Mouse (Mus musculus): ENCODE results near the gene Vamp9.

DNA sequence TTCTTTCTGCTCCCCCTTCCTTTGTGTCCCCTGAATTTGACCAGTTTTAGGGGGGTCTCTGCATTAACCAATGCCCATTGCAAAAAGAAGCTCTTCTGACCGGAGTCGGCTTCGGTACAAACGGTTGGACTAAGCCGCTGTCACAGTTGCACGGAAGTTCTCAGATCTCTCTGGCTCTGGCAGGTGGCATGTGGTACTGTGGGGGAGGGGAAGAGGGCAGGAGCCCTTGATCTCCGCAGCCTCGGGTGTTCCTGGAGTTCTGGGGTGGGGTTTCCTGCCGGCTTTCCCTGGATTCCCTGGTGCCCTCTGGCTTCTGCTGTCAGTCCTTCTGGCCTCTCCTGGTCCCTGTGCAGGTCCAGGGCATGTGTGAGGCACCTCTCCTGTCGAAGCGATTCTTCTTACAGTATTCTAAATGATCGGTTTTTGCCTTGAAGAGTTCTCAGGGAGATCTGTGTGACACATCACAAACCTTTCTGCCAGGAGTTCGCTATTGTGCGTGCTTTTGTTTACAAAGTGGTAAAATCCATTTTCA lies 48.9 kb upstream of the Vamp9 start:
- TF ChIP-seq CTCF (IDR thresholded peaks at IDR 0.05; ENCODE audit: control insufficient read depth, insufficient read depth, insufficient read length) (no peak), CEBPB (IDR thresholded peaks at IDR 0.05; ENCODE audit: low read depth) (no peak), MYOD1 (IDR thresholded peaks at IDR 0.05; ENCODE audit: control insufficient read depth, insufficient read length, low read depth) (no peak), FOSL1 (IDR thresholded peaks at IDR 0.05; ENCODE audit: insufficient read depth, low read length, poor library complexity, severe bottlenecking) (no peak), USF1 (IDR thresholded peaks at IDR 0.05; ENCODE audit: low read depth) (no peak), MAX (IDR thresholded peaks at IDR 0.05) (no peak)
